Mouse (Mus musculus) heart, adult 18-20 months (tissue): ENCODE measurements around the gene Camsap2. TPM values are rescaled to one million over a fixed set of nuclear protein-coding genes. Genes with fewer than 3 reads are reported as not detected.

ENCODE experiments used
- DNase-seq, 2 experiments: peaks; one replicate each; pipeline ENCODE4 v3.0.0; 2021 to 2022; ENCODE audit warnings: mixed read lengths in 1 of 2
- total RNA-seq, 2 experiments: library from RNA; stranded (reverse); gene quantifications; 2 replicates each; pipeline ENCODE4 v1.2.3; 2021

The Camsap2 gene
- total RNA-seq, 2 experiments from 2014 or later = 21.1 to 21.3 TPM

DNA sequence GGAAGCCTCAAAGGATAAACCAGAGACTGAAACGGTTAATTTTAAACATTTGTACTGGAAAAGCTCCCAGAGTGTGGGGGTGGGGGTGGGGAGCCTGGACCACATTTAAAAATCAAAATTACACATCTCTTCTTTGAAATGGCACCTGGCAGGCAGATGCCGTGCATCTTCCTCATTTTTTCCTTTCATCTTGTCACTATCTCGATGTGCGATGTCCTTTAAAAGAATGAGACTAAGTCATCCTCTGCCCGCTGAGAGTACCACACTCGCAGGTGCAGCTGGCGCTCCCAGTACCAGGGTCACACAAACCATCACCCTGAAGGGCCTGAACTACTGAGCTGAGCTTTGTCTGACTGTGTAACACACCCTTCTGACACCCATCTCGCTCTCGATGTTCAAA, 87.4 kb downstream of the Camsap2 start:
- DNase-seq = no peak

DNA sequence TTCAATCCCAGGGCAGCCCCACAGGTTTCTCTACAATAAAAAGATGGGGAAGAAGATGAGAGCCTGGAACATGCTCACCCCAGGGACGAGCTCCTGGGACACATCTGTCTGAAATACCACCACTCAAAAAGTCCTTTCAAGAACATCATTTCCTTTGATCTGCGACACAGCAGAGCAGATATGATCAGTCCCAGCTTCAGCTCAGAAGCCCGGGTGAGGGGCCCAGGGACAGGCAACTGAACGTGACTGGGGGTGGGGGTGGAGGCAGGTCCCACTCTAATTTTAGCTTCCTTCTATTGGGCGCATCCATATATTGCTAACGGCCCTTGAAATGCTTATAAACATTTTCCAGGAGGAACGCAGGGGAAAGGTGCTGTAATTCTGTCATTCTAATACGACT, 90.2 kb downstream of the Camsap2 start:
- no peak for DNase-seq

DNA sequence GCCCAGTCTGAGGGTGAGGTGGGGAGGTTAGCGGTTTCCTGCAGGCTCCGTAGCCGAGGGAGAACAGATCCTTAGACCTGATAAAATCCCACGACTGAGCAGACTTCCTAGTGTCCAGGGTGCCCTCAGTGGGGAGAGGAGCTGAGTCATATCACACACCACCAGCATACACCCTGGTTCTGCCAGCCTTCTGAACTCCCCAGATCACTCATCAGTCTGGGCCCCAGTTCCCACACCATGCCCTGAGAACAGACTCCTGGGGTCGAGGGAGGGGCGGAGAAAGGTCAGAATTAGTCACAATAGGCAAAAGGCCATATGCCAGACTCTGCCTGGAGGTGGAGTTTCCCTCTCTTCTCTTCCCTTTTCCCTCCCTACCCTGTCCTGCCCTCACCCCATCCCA, 90.7 kb downstream of the Camsap2 start:
- DNase-seq = no peak

DNA sequence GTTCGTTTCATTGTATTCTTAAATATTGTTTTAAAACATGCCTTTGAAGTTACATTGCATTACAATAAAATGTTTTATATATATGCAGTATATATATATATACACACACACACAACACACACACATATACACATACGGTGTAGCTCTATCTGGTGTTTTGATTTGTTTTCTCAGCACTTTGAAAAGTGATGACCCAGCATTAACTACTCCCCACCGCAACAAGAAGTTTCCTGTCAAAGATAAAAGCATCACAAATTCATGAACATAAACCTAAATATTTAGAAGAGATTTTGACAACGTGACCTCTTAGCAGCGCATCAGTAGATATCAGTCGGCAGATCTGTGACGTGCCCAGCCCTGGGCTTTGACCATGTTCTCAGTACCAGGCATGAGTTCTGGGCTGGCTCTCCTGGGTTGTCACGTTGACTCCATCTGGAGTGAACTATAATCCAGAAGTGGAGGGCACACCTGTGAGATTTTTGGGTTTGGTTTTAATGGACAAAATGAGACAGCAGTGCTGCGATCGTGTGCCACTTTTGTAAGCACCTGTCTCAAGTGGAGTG, 91.3 kb downstream of the Camsap2 start:
- DNase-seq = no peak

DNA sequence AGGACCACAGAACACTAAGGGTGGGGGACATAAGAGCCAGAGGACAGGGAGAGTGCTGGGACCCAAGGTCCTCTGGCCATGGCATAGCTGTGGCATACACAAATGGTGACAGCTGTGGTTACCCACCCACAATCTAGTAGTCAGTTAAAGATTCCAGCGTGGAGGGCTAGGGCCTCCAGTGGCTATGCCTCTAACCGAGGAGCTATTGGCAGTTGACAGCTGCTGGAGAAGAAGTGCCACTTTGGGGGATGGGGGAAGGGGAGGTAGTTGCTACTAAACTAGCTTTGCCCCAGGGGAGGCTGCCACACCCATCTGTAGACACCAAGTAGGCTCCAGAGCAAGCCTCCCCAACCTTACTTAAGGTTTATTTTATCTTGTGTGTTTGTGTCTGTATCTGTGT, 92.4 kb downstream of the Camsap2 start:
- DNase-seq = no peak

DNA sequence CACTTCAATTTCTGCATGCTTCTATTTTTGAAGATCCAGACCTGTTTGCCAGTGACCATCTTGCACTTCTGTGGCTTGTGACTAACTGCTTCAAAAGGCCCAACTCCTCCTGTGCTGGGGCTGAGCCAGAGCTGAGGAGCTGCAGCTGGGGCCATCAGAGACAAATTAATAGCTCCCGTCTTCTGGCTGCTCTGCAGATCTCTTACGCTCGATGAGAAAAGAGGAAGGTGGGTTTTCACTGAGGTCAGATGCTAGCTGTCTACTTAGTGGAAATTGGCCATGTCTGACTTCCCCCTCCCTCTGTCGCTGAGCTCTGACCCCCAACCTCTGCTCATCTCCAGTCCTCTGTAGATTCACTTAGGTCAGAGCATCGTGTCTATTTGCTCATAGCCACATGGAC, 96.2 kb downstream of the Camsap2 start:
- DNase-seq = no peak

DNA sequence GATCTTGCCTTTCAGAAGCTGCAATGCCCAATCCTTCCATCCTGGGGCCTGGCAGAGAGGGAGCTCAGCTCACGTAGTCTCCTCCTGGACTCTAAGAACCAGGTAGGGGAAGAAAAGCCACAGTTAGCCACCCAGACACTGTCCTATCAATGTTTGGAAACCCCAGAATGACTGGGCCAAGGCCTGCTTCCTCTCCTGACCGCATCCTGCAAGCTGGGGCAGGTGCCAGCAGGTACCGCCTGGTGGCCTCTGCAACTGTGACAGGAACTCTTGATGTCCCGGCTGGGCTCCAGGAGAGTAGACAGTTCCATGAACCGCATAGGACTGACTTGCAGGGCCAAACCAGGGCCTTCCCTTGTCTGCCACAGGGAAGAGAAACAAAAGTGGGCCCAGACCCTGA, 98.5 kb downstream of the Camsap2 start:
- DNase-seq = no peak

DNA sequence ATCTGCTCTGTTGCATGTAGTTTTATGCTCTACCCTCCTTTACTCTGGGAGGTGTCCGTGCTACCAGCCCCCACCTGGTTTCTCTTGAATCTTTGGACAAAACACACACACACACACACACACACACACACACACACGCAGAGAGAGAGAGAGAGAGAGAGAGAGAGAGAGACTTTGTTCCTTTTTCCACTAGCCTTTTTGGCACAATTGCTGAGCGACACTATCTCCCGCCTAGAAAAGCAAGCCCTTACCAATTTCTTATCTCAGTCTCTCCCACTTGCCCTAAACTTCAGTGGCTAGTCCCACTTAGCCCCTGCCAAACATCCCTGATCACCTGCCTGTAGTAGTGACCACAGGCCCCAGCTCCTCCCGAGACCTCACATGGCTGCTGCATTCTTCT, 101.4 kb downstream of the Camsap2 start:
- no peak for DNase-seq

DNA sequence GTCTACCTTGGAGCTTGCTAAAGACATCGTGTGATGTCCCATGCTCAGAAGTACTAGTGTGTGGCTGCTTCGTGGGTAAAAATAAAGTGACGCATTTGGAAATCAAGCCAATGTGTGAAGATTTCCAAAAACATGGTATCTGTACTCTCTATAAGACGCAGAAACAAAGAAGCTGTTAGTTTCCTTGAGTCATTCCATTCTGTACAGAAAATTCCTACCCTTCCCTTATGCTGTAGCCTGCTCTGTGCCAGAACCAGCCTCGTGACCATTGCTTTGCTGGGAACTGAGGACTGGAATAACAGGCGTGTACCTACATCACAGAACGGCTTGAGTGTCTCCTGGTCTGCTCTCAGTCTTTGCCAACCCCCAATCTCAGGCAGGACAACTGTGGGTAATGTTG, 104.1 kb downstream of the Camsap2 start:
- no peak for DNase-seq

DNA sequence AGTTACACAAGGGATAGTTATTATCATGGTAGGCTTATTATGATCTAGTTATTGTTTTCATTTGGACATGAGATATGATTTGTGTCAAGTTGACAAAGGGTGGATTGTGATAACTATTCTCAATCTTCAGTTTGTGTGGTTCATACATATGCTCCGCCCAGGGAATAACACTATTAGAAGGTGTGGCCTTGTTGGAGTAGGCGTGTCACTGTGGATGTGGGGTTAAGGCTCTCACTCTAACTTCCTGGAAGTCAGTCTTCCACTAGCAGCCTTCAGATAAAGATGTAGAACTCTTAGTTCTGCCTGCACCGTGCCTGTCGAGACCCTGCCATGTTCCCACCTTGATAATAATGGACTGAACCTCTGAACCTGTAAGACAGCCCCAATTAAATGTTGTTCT, 107.4 kb downstream of the Camsap2 start:
- DNase-seq = no peak

DNA sequence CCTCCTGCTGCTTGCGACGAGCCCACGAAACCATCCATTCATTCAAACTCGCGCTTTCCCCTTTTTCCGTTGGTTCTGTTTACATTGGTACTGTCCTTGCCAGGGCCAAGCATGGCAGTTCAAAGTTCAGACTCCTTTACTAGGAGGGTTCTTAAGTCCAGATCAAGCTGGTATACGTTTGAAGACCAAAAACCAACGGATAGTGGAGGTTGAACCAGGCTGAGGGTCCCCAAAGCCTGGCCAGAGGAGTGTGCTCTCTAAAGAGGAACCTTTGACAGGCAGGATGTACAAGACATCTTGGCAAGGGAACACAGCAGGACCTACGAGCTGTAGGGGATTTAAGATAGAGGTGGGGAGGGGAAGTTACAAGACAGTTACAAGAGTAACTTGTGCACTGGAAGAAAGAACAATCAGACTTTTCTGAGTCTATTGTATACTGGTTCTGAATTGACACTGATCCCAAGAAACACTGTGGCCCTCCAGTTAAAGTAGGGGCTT, 111.3 kb downstream of the Camsap2 start:
- no peak for DNase-seq

DNA sequence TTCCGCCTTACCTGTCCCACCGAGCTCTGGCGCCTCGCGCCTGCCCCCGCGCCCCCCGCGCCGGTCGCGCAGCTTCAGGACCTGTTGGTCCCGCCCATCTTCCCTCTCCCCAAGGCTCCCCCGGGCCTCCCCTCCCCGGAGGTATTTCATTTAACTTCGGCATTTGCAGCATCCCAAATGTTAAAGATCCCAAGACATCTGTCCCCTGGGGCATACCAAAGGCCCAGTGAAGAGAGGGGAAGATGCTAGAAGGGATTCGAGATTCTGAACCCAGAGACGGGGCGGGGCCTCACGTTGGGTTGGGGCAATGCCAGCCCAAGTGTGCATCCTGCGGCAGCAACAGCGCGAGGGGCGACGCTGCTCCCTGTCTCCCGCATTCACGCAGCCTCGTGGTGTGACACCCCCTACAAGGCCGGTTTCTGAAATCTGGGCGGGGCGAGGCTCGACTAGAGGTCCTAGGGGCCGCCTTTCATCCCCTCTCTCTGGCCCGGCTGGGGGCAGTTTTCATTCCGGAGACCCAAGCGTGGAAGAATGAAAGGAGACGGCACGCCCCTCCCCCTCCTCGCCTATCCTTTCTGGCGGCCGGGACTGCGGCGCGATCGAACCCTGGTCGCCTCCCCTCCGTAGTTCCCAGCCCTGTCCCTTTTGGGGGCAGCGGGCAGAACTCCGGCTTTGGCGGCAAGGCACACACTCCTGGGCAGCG, 111.9 kb downstream of the Camsap2 start, which contains the start of gene Inava:
Gene Inava, minus strand, starts transcription at position 373 of the 703 bp plus-strand sequence.
- peak in 1 of 2 experiments; percentile 15 for DNase-seq

DNA sequence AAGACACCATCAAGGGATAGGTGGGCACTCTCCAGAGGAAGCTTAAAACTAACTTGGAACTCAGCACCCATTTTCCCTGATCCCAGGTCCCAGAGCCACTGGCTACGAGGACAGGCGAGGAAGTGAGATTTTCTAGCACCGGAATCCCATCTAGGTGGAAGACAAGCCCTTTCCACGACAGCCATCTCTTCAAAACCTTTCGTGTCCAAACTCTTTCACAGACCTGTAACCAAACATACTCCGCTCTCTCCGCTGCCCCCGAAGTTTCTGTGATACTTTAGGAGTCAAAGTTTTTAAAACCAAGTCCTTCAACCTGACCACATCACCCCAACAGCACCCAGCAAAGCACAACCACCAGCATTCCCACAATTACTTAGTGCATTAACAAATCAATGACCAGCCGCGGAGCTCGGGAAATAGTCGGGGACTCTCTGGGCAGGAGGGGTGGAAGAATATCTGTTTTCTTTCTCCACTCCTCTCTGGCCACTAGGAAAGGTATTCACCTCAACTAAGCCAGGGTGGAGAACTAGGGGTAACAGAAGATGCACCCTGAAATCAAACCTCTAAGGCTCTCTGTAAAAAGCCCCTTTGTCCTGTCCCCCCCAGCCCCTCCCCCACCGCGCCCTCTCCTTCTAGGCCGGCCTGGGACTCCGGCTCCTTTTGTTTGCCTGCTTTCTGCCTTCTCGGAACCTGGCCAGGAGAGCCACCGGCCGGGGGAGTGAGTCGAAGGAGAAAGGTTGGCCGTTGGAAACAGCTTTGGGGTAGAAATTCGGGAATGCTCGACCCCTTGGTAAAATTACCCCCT, 112.7 kb downstream of the Camsap2 start:
- DNase-seq = peak in 1 of 2 experiments; percentile 7

DNA sequence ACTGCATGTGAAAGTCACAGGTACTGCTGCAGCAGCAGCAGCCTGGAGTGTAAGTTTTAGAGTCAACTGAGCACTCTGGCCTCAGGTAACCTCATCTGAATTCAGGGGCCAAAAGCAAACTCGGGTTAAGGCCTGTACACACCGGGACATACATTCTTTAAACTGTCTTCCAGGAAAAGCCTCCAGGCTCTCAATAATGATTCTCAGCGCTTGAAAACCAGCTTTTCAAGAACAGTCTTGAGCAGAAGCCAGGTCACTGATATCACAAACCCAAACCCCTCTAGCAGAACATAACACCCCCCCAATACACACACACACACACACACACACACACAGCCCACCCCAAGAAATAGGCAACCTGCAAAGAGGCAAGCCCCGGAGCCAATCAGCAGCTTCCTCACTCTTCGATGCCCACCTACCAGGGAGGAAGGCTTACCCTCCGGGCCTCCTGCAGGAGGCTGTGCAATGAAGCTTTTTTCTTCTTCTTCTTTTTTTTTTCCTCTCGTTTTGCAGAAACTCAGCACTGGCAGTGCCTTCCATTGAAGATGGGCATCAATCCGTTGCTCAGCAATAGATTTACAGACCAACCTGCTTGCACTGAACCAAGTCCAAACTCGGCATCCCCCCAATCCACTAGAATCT, 113.5 kb downstream of the Camsap2 start:
- no peak for DNase-seq

DNA sequence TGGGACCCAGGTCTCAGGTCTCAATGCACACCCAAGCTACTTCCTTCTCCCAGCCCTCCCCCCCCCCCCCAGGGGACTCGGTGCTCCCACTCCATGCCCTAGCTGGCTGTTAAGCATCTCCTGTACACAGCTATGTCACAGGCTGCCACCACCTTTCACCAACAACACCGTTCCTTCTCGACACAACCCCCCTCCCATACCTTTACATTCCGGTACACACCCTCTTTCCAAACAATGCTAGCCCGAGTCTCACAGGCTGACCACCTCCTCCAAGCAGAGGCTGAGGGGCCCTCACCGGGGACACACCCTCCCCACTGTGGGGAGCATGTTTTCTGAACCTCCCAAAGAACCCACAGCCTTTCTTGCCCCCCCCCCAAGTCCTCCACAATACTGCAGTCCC, 114.3 kb downstream of the Camsap2 start:
- DNase-seq = no peak

DNA sequence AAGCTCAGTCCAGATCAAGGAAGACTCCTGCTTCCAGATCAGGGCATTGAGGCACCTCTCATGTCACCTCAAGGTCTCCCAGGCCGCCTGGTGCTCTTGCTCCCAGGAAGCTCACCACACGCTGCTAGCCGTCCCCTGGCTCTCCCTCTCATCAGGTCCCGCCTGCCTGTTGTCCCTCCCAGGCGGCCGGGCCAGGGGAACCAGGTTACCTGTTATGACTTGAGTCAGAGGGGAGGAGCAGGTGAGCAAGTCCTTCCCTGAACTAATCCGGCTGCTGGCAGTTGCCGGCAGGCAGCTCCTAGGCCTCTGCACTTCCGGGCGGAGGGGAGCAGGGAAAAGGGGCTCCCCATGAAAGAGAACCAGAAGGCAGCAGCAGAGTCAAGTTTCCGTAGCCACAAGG, 115.7 kb downstream of the Camsap2 start:
- DNase-seq = no peak

DNA sequence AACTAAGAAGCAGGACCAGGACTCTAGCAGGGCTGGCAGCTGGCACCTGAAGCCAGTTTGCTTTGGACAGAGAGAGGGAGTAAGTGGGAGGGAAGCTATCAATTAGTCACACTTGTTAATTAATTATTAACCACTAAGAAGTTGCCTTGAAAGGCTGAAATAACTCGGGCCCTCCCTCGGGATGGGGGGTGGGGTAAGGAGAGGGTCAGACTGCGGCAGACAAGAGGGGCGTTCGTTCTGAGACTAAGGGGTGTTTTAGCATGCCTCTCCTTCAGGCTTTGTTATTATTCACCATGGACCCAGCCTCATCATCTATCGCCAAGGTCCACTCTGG, 116.9 kb downstream of the Camsap2 start:
- DNase-seq = no peak

DNA sequence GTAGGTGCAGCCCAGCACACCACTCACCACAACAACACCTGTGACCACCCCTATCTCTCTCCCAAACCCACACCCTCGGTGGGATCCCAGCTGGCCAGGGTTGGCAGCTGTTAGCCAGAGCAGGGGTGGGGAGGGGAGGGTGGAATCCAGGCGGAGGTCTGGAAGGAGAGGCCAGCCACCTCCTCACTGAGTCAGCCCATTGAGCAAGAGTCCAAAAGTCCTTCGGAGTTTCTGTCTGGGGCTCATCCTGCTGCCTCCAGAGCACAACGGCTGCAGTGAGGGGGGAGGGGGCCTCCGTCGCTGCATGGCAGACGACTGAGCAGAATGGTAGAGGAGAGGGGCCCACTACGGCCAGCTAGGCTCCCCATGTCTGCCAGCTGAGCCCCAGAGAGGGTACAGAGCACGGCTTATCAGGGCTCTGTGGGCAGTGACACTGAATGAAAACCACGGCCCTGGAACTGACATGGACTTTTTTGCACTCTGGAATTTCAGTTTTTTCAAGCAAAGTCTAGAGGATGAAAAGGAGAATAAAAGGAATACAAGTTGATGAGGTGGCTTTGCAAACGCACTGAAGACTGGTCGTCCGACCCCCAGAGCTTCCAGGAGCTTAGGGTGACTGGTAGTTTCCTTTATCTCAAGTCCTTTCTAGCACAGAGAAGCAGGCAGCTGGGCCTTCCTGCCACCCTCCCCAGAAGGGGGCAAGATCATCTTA, 117.4 kb downstream of the Camsap2 start:
- peak; percentile 7 to 11 for DNase-seq

DNA sequence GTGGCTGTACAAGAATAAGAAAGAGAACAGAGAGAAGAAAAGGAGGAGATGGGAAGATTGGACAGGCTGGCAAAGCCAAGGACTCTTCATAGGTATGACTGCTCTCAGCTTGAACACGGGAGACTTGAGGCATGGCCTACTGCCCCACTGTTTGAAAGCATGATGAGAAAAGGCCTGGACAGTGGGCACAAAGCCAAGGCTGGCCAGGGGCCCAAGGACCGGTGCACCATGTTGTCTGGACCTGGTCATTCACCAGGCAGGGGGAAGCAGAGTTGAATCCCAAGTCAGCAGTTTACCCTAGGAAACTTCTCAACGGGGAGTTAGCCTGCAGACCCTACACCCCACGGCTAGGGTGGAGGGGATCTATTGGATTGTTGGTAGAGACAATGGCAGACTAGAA, 118.0 kb downstream of the Camsap2 start:
- peak in 1 of 2 experiments; percentile 6 for DNase-seq

DNA sequence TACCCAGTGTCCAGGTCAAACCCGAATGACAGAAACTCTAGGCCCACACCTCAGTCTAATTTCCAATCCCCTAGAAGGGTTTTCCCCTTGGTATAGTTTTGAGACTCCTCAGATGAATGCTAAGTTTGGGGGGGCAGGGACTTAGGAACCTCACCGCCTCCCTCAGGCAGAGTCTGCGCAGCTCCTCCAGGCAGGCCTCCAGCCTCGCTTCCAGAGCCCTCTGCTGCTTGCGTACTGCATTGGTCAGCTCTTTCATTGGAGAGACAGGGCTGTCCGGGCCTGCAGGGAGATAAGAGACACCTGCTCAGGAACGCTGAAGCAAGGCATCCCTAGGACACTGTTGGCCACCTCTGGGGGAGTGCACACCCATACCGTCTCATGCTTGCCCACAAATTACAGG, 119.3 kb downstream of the Camsap2 start:
- no peak for DNase-seq

DNA sequence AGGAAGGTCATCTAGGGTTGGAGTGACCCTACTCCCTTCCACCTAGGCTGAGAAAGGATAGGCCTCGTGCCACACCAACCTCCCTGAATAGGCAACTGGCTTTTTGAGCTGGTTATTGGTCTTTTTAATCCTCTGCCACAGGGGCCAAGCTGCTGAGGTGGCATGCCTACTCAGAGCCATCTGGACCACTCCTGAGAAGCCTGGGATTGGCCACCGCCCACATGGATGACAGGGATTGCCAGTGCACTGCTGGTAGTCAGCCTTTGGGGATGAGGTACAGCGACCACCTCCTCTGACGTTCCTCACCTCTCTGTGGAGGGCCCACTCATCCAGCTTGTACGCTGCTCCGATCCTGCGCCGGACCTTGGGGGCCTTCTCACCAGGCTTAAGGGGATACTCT, 120.1 kb downstream of the Camsap2 start:
- DNase-seq = no peak

DNA sequence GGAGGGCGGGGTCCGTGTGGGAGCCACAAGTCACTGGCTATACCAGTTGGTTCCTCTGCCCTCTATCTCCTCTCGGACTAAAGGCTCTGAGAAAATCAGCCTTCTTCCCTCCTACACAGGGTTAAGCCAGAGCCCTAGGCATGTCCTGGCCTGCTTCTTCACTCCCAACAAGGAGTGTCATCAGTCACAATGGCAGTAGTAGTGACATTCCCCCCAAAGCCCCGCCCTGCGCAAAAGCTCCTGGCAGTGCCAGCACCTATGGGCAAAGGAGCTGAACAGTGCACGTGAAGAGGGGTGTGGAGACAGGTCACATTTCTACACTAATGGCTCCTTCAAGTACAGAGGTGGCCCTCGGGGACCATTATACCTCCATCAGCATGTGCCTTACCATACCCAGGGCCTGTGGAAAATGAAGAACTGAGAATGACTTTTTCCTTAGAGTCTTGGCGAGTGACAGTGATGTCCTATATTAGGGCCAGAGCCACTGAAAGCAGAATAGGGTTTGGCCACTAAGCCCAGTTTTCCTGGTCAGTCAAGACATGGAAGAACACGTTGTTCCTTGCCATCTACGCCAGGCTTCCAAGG, 122.1 kb downstream of the Camsap2 start:
- DNase-seq = no peak
